Mouse (Mus musculus) intestine, embryonic 15.5 days (tissue): ENCODE measurements around the gene Dcxr. TPM values are rescaled to one million over a fixed set of nuclear protein-coding genes. Genes with fewer than 3 reads are reported as not detected.
A peak's percentile ranks its signal among the peaks of the same experiment; 100 is the strongest.
"Not testable (repeated sequence)": the region's sequence is repeated elsewhere in the genome, so short reads cannot be mapped to it uniquely, and the experiment has no call there.

Experiments used
- ATAC-seq: fragments of 200-750 bp; cut with Nextera tagmentation; 2 replicates; pipeline ENCODE4 v1.8.0; 2017; ENCODE audit warnings: moderate TSS enrichment, moderate library complexity
- H3K27ac ChIP-seq: fragments of 300-500 bp; sonication (generic); 2 replicates; pipeline ENCODE4 v1.5.1; 2015; ENCODE audit warnings: mild to moderate bottlenecking, inconsistent platforms
- H3K27me3 ChIP-seq: fragments of 300-500 bp; sonication (generic); replicated peaks from 2 replicates; pipeline ENCODE4 v1.6.1; 2015; ENCODE audit warnings: inconsistent platforms
- H3K36me3 ChIP-seq: fragments of 300-500 bp; sonication (generic); 2 replicates; pipeline ENCODE4 v1.6.1; 2015; ENCODE audit warnings: inconsistent platforms
- H3K4me1 ChIP-seq: fragments of 300-500 bp; sonication (generic); replicated peaks from 2 replicates; pipeline ENCODE4 v1.6.1; 2015; ENCODE audit warnings: inconsistent platforms
- H3K4me2 ChIP-seq: fragments of 300-500 bp; sonication (generic); replicated peaks from 2 replicates; pipeline ENCODE4 v1.6.1; 2015; ENCODE audit warnings: mild to moderate bottlenecking, inconsistent platforms
- H3K4me3 ChIP-seq: fragments of 300-500 bp; sonication (generic); replicated peaks from 2 replicates; pipeline ENCODE4 v1.5.1; 2015; ENCODE audit warnings: inconsistent platforms
- H3K9ac ChIP-seq: fragments of 300-500 bp; sonication (generic); 2 replicates; pipeline ENCODE4 v1.6.1; 2015; ENCODE audit warnings: inconsistent platforms
- H3K9me3 ChIP-seq: fragments of 300-500 bp; sonication (generic); 2 replicates; pipeline ENCODE4 v1.6.1; 2016; ENCODE audit warnings: inconsistent platforms
- WGBS: fragments of 180-500 bp; shearing (Covaris S2); methylation state at CpG from one replicate; pipeline ENCODE4 v1.1.7; 2015; 5-methylcytosine and 5-hydroxymethylcytosine counted together
- polyA plus RNA-seq: library from polyadenylated mRNA; unstranded; fragments of >200 nt; fragmentation: Nextera tagmentation; extraction: Ambion mirVana; gene quantifications from 2 replicates; pipeline ENCODE4 v1.2.1, GENCODE M21; 2015

Dcxr gene
- polyA plus RNA-seq, 1 experiment from 2014 or later, result 31.3 TPM

DNA sequence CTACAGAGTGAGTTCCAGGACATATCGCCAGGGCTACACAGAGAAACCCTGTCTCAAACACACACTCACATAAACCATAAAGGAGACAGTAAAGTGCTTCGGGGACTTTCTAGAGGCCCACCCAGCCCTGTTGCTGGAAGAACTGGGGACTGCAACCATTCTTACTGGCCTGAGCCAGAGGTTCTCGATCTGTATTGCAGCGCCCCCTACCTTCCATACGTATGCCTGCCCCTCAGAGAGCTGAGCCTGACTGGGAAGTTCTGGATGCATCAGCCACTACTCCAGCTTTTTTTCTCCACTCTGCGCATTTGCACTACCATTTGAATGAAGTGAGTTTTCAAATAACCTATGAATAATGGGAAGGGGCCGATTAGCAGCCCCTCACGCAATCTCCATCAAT, 22.3 kb upstream of the Dcxr start:
- no peak for ATAC-seq
- no peak overlapping the region for H3K9ac ChIP-seq
- H3K36me3 ChIP-seq, result no peaks in the 10 kb centered on the region
- 67% methylated on average over 8 of the region's 8 CpGs for WGBS
- H3K9me3 ChIP-seq, result no peaks in the 10 kb centered on the region
- H3K4me1 ChIP-seq, result peaks cover 3% of the 10 kb centered on the region; the same call in 1 of the 2 replicates
- H3K27ac ChIP-seq, result no peak overlapping the region
- H3K4me2 ChIP-seq, result no peak overlapping the region
- no peak overlapping the region for H3K4me3 ChIP-seq
- no peaks in the 10 kb centered on the region for H3K27me3 ChIP-seq

DNA sequence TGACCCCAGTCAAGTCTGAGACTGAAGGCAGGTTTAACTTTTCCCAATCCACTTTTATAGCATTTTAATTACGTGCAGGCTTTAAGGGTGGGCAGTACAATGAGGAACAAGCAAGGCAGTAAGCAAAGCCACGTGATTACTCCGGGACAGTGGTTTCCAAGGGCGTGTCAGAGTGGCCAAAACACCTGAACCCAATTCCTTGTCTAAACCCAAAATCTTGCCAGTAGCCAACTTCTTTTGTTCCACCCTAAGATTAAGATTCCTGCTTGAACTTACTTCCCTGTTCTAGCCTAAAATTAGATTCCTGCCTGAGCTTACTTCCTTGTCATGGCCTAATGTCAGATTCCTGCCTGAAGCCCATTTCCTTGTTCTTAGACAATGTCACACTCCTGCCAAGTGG, 20.9 kb upstream of the Dcxr start:
- Histone ChIP-seq H3K27me3 (no peaks in the 10 kb centered on the region), H3K9ac (no peak overlapping the region), H3K9me3 (no peaks in the 10 kb centered on the region), H3K4me1 (peaks cover 3% of the 10 kb centered on the region; the same call in 1 of the 2 replicates), H3K27ac (no peak overlapping the region), H3K36me3 (no peaks in the 10 kb centered on the region), H3K4me2 (no peak overlapping the region), H3K4me3 (no peak overlapping the region)
- 0 out of 2 replicates have a peak, but pooled peaks have one; percentile 12 for ATAC-seq
- 73% methylated on average over 4 of the region's 4 CpGs for WGBS

DNA sequence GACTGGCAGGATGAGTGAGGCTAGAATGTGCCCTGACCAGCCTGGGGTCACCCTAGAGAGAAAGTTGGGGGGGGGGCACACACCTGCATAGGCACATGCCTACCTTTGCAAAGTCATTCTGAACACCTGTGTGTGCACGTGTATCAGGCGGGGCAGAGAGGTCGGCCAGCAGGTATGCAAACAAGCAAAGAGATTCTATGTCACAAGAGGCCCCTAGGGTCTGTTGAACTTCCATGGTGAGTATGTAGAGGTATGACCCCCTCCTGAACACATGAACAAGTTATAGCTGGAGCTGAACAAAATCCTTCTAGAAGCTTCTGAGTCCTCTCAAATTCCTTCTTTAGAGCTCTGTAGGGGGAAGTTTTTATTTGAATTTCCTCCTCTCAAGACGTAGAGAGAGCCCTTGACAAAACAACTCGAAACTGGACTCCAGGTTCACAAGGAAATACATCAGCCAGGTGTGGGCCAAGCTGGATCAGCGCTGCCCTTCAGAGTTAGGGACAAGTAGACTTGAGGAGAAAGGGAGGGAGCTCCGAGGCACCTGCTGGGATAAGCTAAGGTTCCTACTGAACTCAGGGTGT, 17.1 kb upstream of the Dcxr start:
- Histone ChIP-seq H3K36me3 (no peaks in the 10 kb centered on the region), H3K4me2 (no peak overlapping the region), H3K9me3 (no peaks in the 10 kb centered on the region), H3K4me1 (no peaks in the 10 kb centered on the region), H3K27me3 (no peaks in the 10 kb centered on the region), H3K9ac (no peak overlapping the region), H3K27ac (no peak overlapping the region), H3K4me3 (no peak overlapping the region)
- ATAC-seq, result no peak
- WGBS, result 62% methylated on average over 7 of the region's 7 CpGs

DNA sequence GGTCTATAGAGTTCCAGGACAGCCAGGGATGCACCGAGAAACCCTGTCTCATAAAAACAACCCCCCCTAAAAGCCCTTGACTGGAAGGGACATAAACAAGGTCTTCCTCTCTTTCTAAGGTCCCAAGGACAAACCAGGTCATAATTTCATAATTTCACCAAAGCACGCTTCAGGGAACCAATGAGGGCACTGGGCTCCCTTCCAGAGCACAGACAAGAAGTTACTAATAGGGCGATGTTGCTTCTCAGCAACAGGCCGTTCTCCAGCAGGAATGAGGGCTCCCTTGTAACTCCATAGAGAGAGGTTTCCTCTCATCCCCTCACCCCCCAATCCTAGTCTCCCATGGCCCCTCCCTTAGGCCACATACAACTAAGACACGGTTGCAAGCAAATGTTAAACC, 13.9 kb upstream of the Dcxr start:
- Histone ChIP-seq H3K4me1 (no peaks in the 10 kb centered on the region), H3K4me3 (no peak overlapping the region), H3K9me3 (no peaks in the 10 kb centered on the region), H3K4me2 (no peak overlapping the region), H3K36me3 (no peaks in the 10 kb centered on the region), H3K9ac (no peak overlapping the region), H3K27ac (no peak overlapping the region), H3K27me3 (no peaks in the 10 kb centered on the region)
- no peak for ATAC-seq
- 89% methylated on average over 5 of the region's 5 CpGs for WGBS

DNA sequence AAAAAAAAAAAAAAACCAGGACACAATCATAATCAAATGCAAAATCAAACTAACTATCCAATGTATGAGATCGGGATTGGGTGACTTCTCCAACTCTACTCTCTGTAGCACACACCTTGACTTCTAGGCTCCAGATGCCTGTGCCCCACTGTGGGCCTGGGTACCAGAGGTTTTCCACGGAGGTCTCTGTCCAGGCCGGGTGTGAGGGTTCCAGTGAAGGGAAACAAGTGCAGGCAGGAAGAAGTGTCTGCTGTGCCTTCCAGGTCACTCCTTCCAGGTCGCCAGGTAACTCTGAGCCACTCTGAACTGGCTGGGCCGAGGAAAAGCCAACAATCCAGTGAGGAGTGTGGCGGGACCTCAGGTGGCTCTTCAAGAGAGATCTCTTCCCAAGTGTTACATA, 9.3 kb upstream of the Dcxr start:
- Histone ChIP-seq H3K36me3 (no peaks in the 10 kb centered on the region), H3K4me2 (no peak overlapping the region), H3K4me3 (no peak overlapping the region), H3K27me3 (no peaks in the 10 kb centered on the region), H3K9ac (no peak overlapping the region), H3K27ac (no peak overlapping the region), H3K4me1 (no peaks in the 10 kb centered on the region), H3K9me3 (no peaks in the 10 kb centered on the region)
- 74% methylated on average over 6 of the region's 6 CpGs for WGBS
- ATAC-seq, result no peak

DNA sequence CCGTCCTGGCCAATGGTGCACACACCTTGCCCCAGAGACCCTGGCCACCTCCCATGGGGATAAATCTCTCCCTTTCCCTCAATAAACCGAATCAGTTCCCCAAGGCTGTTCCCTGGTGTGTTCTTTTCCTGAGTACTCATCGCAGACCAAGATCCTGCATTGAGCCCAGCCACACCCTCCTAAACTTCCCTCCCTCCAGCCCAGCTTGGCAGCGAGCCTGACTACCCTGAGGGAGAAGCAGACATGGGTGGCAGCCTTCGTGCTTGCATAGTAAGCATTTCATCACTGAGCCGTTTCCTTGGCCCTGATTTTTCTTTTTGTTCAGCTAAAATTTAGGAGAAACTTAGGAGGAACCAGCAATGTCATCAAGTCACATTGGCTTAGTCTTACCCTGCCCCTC, 6.4 kb upstream of the Dcxr start:
- Histone ChIP-seq H3K36me3 (no peaks in the 10 kb centered on the region), H3K9me3 (no peaks in the 10 kb centered on the region), H3K9ac (no peak overlapping the region), H3K4me2 (no peak overlapping the region), H3K27ac (no peak overlapping the region), H3K4me3 (no peak overlapping the region), H3K27me3 (no peaks in the 10 kb centered on the region), H3K4me1 (no peaks in the 10 kb centered on the region)
- ATAC-seq, result no peak
- WGBS, result 56% methylated on average over 6 of the region's 6 CpGs

DNA sequence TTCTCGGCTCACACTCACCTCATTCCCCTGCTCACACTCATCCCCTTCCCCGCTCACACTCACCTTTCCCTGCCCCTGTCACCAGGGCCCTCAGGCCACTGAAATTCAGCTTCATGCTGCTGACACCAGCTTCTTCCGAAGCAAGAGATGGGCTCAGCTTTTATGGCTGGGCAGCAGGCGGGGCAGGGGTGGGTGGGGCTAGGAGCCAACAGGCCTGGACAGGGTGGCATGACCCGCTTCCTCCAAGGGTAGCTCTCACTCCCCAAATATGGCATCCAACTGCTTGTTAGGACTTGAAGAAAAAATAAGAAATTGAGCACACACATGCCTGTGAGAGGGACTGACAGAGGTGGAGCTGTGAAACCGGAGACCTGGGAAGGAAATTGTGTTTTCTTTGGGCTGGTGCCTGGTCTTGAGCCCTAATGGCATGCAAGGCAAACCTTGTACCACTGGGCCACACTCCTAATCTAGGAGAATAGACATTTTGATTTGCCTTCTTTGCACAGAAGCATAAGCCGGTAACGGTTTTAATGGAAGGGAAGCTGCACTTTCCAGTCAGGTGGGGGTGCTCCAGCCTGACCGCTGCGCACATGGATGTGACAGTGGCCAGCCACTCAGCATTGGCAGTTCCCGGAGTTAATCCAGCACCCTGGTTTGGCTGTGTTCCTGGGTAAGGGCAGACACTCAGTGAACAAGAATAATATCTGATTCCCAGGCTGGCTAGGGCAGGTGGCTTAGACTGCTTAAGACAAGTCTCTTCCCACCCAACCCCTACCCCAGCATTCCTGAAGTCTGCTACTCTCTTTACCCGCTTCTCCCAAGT, 5.0 kb upstream of the Dcxr start, which contains the start of gene Cbr2:
Gene Cbr2, minus strand, starts transcription at position 257 of the 823 bp plus-strand sequence.
- 72% methylated on average over 12 of the region's 12 CpGs for WGBS
- ATAC-seq, result no peak
- no peak within 1 kb of the TSS for H3K27ac ChIP-seq
- no peak within 1 kb of the TSS for H3K4me2 ChIP-seq
- no peak within 1 kb of the TSS for H3K4me3 ChIP-seq
- H3K9me3 ChIP-seq, result no peaks in the 10 kb centered on the region
- no peaks in the 10 kb centered on the region for H3K4me1 ChIP-seq
- no peaks in the 10 kb centered on the region for H3K27me3 ChIP-seq
- H3K36me3 ChIP-seq, result no peaks in the 10 kb centered on the region
- no peak within 1 kb of the TSS for H3K9ac ChIP-seq

DNA sequence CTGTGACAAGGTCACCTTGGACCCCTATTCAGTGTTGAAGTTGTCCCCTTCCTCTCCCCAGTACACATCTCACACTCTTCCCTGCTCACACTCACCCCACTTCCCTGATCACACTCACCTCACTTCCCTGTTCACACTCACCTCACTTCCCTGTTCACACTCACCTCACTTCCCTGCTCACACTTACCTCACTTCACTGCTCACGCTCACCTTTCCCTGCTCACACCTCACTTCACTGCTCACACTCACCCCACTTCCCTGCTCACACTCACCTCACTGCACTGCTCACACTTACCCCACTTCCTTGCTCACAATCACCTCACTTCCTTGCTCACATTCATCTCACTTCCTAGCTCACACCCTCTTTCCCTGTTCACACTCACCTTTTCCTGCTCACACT, 4.3 kb upstream of the Dcxr start:
- 95% methylated on average over 1 of the region's 1 CpGs for WGBS
- H3K4me2 ChIP-seq, result no peak overlapping the region
- H3K4me3 ChIP-seq, result no peak overlapping the region
- H3K9me3 ChIP-seq, result no peaks in the 10 kb centered on the region
- H3K9ac ChIP-seq, result no peak overlapping the region
- no peaks in the 10 kb centered on the region for H3K36me3 ChIP-seq
- no peak for ATAC-seq
- H3K4me1 ChIP-seq, result peaks cover 1% of the 10 kb centered on the region; the same call in 1 of the 2 replicates
- H3K27ac ChIP-seq, result no peak overlapping the region
- no peaks in the 10 kb centered on the region for H3K27me3 ChIP-seq

DNA sequence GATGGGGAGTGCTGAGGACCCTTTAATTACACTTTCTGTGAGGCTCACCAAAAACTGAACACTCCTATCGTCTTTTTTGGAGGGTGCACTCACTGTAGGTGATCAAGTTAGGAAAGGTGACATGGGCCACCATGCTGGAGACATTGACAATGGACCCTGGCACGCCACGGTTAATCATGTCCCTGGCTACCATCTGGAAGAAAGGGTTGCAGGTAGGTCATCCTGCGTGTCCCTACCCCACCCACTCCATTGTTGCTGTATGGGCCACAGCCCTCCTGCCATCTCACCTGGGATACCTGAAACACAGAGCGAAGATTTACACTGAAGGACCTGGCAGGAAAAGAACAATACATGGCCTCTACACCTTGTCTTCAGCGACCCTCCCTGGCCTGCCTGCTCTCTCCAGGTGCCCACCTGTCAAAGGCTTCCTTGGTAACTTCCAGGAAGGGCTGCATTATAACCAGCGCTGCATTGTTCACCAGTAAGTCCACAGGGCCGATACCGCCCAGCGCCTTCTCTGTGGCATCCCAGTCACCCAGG, 3.3 kb upstream of the Dcxr start:
- Histone ChIP-seq H3K27me3 (no peaks in the 10 kb centered on the region), H3K4me2 (no peak overlapping the region), H3K4me3 (no peak overlapping the region), H3K9ac (no peak overlapping the region), H3K27ac (no peak overlapping the region), H3K36me3 (no peaks in the 10 kb centered on the region), H3K4me1 (peaks cover 4% of the 10 kb centered on the region; the same call in 1 of the 2 replicates), H3K9me3 (no peaks in the 10 kb centered on the region)
- ATAC-seq, result no peak
- 87% methylated on average over 10 of the region's 10 CpGs for WGBS

DNA sequence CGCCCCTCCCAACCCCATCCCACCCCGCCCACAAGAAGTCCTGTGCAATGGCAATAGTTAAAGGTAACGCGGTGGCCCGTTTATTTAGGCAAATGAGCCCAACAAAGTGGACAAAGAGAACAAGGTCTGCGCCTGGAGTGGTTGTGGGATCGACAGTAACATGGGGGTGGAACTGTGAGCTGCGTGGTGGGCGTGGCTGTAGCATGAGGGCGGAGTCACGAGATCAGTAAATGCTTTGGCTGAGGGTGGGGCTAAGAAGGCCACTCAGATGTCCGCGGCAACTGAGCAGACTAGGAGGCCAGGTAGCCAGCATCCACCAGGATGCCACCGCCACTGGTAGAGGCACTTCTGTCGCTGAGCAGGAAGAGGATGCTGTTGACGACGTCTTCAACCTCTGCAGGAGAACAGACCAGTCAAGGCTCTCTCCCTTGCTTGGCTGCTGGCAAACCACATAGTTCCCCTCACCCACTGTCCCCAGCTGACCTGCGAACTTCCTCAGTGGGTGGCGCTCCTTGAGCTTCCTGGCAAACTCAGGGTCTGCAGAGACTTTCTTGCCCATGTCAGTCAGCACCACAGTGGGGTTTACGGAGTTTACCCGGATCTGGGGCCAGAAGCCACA, 2.5 kb upstream of the Dcxr start:
- peak overlapping the region; percentile 47 for H3K4me2 ChIP-seq
- peak; percentile 32; the same call in 1 of the 2 replicates for ATAC-seq
- not testable (repeated sequence) for H3K9ac ChIP-seq, H3K36me3 ChIP-seq, H3K27me3 ChIP-seq, H3K4me1 ChIP-seq, H3K27ac ChIP-seq, H3K4me3 ChIP-seq, H3K9me3 ChIP-seq
- WGBS, result 2% methylated on average over 18 of the region's 21 CpGs

DNA sequence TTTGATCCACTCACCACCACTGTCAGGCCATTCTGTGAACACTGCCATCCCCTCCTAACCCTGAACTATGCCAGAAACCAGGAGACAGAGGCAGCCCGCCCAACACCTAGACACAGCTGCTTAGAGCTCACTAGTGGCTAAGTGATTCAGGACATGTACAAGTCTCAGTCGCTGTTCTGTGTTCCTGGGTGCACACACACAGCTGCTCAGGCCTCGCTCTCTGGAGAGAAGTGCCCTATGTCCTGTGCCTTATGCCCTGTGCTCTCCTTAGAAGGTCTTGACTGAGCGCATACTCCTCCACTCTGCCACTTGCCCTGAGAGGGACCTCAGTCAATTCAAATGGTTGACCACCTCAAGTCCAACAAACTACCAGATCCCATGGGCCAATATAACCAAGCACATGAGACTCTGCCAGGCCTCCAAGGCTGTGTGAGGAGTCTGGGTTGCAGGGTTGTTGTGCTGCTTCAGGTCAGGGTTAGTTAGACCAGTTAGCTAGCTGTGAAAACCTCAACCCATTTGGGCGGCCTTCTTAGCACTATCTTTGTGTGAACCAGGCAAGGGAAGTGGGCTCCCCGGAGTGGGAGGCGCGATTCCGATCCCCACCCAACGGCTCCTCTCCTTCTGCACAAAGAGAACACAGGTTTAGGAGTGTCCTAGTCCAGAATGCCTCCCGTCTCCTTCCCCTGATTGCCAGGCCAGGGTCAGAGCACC, 1.6 kb upstream of the Dcxr start:
- no peak for ATAC-seq
- Histone ChIP-seq H3K4me2 (no peak overlapping the region), H3K9me3 (no peaks in the 10 kb centered on the region), H3K27me3 (no peaks in the 10 kb centered on the region), H3K4me3 (no peak overlapping the region), H3K27ac (no peak overlapping the region), H3K36me3 (no peaks in the 10 kb centered on the region), H3K9ac (no peak overlapping the region), H3K4me1 (peaks cover 4% of the 10 kb centered on the region; the same call in 1 of the 2 replicates)
- 69% methylated on average over 11 of the region's 11 CpGs for WGBS

DNA sequence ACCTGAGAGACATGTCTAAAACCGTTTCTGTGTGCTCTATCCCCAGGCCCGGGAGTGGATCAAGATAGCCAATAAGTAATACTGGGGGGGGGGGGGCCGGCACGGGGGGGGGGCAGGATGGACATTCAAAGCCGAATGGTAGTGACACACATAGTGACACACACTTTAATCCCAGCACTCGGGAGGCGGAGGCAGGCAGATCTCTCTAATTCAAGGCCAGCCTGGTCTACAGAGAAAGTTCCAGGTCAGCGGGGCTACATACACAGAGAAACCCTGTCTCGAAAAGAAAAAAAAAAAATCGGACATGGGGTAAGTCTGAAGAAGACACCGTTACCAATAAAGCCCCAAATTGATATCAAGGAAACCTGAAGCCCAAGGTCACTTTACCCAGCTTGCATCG, 483 bp upstream of the Dcxr start:
- H3K4me3 ChIP-seq, result no peak overlapping the region
- ATAC-seq, result no peak
- no peak overlapping the region for H3K27ac ChIP-seq
- H3K4me1 ChIP-seq, result peaks cover 4% of the 10 kb centered on the region; the same call in 1 of the 2 replicates
- H3K9ac ChIP-seq, result no peak overlapping the region
- WGBS, result 58% methylated on average over 12 of the region's 12 CpGs
- no peaks in the 10 kb centered on the region for H3K27me3 ChIP-seq
- H3K9me3 ChIP-seq, result no peaks in the 10 kb centered on the region
- H3K36me3 ChIP-seq, result no peaks in the 10 kb centered on the region
- H3K4me2 ChIP-seq, result no peak overlapping the region
